Mouse (Mus musculus): ENCODE results near the gene Emg1. TPM values are rescaled to one million over a fixed set of nuclear protein-coding genes. Genes with fewer than 3 reads are reported as not detected.
"Not testable (repeated sequence)": the region's sequence is repeated elsewhere in the genome, so short reads cannot be mapped to it uniquely, and the experiment has no call there.

The Emg1 gene
- total and polyA plus RNA-seq, 3 experiments = 117 to 254 (median 228) TPM

DNA sequence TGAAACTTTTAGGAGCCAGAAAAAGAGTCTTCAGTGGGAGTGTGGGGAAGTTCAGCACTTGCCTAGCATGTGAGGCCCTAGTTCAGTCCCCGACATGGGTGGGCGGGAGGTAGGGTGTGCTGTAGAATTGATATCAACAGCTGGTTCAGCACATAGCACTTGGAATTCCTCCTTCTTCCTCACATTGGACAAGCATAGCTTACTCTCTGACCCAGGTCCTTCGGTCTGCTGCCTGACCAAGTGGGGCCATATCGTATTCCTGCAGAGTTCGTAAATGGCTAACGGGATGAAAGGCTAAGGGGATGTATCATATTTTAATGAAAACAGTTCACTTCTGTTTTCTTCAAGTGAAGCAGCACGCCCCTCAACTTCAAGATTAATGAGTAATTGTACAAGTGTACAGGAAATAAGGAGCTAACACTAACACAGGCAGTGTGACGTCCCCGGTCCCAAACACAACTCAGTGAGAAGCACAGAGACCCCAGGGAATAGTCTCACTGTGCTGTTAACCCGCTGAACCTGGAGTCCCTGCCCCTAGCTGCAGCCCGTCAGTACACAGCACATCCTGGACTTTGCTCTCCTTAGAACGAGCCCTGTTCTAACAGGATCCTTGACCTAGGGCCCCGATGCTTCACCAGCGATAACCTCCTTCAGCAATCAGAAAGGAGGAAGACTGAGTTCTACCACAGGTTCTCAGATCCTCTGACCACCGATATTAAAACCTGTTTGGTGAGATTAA, 18.6 kb downstream of the Emg1 start:
- Histone ChIP-seq H3K4me1 (ENCODE audit: insufficient read depth, low read depth, low read length) (peaks cover 43% of the 10 kb centered on the region), H3K27me3 (ENCODE audit: insufficient read depth, low read length) (no peaks in the 10 kb centered on the region), H3K4me3 (ENCODE audit: low read depth, low read length) (no peak overlapping the region), H3K36me3 (replicated peaks) (peaks cover 87% of the 10 kb centered on the region), H3K9me3 (replicated peaks) (no peaks in the 10 kb centered on the region)
- TF ChIP-seq TAL1 (conservative IDR thresholded peaks at IDR 0.05; ENCODE audit: low read depth, low read length) (no peak), CTCF (IDR thresholded peaks at IDR 0.05; ENCODE audit: low read depth, low read length) (no peak), POLR2AphosphoS5 (IDR thresholded peaks at IDR 0.05; ENCODE audit: insufficient replicate concordance, low read depth, low read length) (no peak), GATA1 (IDR thresholded peaks at IDR 0.05; ENCODE audit: borderline replicate concordance, low read length) (no peak), GATA2 (IDR thresholded peaks at IDR 0.05; ENCODE audit: borderline replicate concordance, low read depth, low read length) (no peak)
- no peak for DNase-seq (ENCODE audit: low spot score)
- no peak for ATAC-seq (ENCODE audit: extremely low read depth, insufficient number of reproducible peaks, low FRiP score, poor library complexity, severe bottlenecking)

DNA sequence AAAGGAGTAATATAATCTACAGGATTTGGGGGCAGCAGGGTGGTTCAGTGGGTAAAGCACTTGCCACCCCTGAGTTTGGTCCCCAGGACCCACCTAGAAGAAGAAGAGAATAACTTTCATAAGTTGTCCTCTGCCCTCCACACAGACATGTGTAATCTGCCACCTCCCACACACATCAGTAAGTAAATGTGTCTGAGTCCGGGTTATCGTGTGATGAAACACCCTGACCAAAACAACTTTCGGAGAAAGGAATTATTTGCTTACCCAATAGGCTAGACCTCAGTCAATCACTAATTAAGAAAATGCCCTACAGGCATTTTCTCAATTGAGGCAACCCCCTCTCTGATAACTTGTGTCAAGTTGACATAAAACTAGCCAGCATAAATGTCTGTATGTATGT, 21.5 kb downstream of the Emg1 start:
- peaks cover 70% of the 10 kb centered on the region for H3K4me1 ChIP-seq (ENCODE audit: insufficient read depth, low read depth, low read length)
- peaks cover 74% of the 10 kb centered on the region for H3K36me3 ChIP-seq (replicated peaks)
- H3K27me3 ChIP-seq (ENCODE audit: insufficient read depth, low read length) = no peaks in the 10 kb centered on the region
- H3K9me3 ChIP-seq (replicated peaks) = no peaks in the 10 kb centered on the region
- H3K4me3 ChIP-seq (ENCODE audit: low read depth, low read length) = no peak overlapping the region
- DNase-seq (ENCODE audit: low spot score) (no peak), ATAC-seq (ENCODE audit: extremely low read depth, insufficient number of reproducible peaks, low FRiP score, poor library complexity, severe bottlenecking) (no peak)
- no peak for TF ChIP-seq TAL1 (conservative IDR thresholded peaks at IDR 0.05; ENCODE audit: low read depth, low read length)
- TF ChIP-seq GATA2 (IDR thresholded peaks at IDR 0.05; ENCODE audit: borderline replicate concordance, low read depth, low read length) = no peak
- TF ChIP-seq POLR2AphosphoS5 (IDR thresholded peaks at IDR 0.05; ENCODE audit: insufficient replicate concordance, low read depth, low read length) = no peak
- TF ChIP-seq CTCF (IDR thresholded peaks at IDR 0.05; ENCODE audit: low read depth, low read length) = no peak

DNA sequence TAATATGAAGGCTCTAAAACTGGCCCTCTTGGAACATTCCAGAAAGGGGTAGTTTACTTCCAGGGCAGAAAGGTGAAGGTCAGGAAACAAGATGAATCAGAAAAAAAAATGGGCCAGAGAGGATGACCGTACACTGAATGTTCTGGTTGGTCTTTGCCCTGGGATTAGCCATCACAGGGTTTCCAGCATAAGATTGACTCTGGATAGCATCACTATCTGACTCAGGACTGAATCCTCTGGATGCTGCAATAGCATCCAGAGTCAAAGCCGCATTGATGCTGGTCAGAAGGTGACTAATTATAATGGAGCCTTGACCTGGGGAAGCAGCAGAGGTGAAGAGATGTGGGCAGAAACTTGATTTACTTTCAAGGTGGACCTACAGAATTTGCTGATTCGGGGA, 23.0 kb downstream of the Emg1 start:
- Histone ChIP-seq H3K27me3 (ENCODE audit: insufficient read depth, low read length) (no peaks in the 10 kb centered on the region), H3K36me3 (replicated peaks) (peaks cover 63% of the 10 kb centered on the region), H3K4me3 (ENCODE audit: low read depth, low read length) (no peak overlapping the region), H3K4me1 (ENCODE audit: insufficient read depth, low read depth, low read length) (peaks cover 77% of the 10 kb centered on the region), H3K9me3 (replicated peaks) (no peaks in the 10 kb centered on the region)
- TF ChIP-seq GATA2 (IDR thresholded peaks at IDR 0.05; ENCODE audit: borderline replicate concordance, low read depth, low read length) (no peak), CTCF (IDR thresholded peaks at IDR 0.05; ENCODE audit: low read depth, low read length) (no peak), GATA1 (IDR thresholded peaks at IDR 0.05; ENCODE audit: borderline replicate concordance, low read length) (no peak), TAL1 (conservative IDR thresholded peaks at IDR 0.05; ENCODE audit: low read depth, low read length) (no peak), POLR2AphosphoS5 (IDR thresholded peaks at IDR 0.05; ENCODE audit: insufficient replicate concordance, low read depth, low read length) (no peak)
- DNase-seq (ENCODE audit: low spot score) (no peak), ATAC-seq (ENCODE audit: extremely low read depth, insufficient number of reproducible peaks, low FRiP score, poor library complexity, severe bottlenecking) (no peak)

DNA sequence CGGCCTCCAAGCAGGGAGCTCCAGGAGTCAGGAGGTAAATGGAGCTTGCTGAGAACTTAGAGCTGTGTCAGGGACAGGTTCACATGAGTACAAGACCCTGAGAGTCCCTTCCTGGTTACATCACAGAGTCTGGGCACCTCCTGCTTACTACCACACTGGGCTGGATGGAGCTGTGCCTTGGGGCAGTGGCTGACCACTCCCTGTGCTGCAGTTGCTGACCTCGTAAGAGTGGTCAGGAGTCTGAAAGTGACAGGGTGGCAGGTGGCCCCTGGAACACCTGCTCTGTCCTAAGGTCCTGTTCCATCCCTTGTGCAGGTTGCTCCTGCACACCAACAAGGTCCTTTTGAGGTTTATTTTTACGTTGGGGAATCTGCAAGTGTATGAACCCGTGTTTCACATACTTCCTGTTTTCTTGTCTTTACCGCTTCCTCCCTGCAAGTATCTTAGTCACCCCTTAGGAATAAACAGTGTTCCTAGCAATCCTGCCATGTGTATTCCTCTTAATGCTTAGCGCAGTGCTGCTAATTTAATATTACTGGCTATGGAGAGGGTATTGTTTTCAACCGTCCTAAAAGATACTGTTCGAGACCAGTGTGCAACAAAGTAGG, 23.7 kb downstream of the Emg1 start:
- Histone ChIP-seq H3K4me3 (ENCODE audit: low read depth, low read length) (peak overlapping the region; percentile 22; the same call in 1 of the 2 replicates), H3K36me3 (replicated peaks) (peaks cover 55% of the 10 kb centered on the region), H3K27me3 (ENCODE audit: insufficient read depth, low read length) (no peaks in the 10 kb centered on the region), H3K9me3 (replicated peaks) (no peaks in the 10 kb centered on the region), H3K4me1 (ENCODE audit: insufficient read depth, low read depth, low read length) (peaks cover 78% of the 10 kb centered on the region)
- TF ChIP-seq TAL1 (conservative IDR thresholded peaks at IDR 0.05; ENCODE audit: low read depth, low read length) = no peak
- TF ChIP-seq GATA1 (IDR thresholded peaks at IDR 0.05; ENCODE audit: borderline replicate concordance, low read length) = no peak
- TF ChIP-seq GATA2 (IDR thresholded peaks at IDR 0.05; ENCODE audit: borderline replicate concordance, low read depth, low read length) = no peak
- TF ChIP-seq POLR2AphosphoS5 (IDR thresholded peaks at IDR 0.05; ENCODE audit: insufficient replicate concordance, low read depth, low read length) = no peak
- TF ChIP-seq CTCF (IDR thresholded peaks at IDR 0.05; ENCODE audit: low read depth, low read length) = no peak
- DNase-seq (ENCODE audit: low spot score) = no peak
- ATAC-seq (ENCODE audit: extremely low read depth, insufficient number of reproducible peaks, low FRiP score, poor library complexity, severe bottlenecking) = no peak

DNA sequence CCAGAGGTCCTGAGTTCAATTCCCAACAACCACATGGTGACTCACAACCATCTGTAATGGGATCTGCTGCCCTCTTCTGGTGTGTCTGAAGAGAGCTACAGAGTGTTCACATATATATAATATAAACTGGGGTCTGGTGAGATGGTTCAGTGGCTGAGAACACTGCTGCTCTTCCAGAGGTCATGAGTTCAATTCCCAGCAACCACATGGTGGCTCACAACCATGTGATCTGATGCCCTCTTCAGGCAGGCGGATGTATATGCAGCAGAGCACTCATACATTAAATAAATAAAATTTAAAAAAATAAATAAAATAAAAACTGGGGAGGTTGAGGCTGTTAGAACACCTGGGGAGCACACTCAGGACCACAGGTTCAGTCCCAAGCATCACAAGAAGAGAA, 25.3 kb downstream of the Emg1 start:
- Histone ChIP-seq H3K36me3 (replicated peaks) (peaks cover 48% of the 10 kb centered on the region), H3K4me1 (ENCODE audit: insufficient read depth, low read depth, low read length) (peaks cover 79% of the 10 kb centered on the region)
- H3K9me3 ChIP-seq (replicated peaks); DNase-seq (ENCODE audit: low spot score); H3K4me3 ChIP-seq (ENCODE audit: low read depth, low read length); ATAC-seq (ENCODE audit: extremely low read depth, insufficient number of reproducible peaks, low FRiP score, poor library complexity, severe bottlenecking); H3K27me3 ChIP-seq (ENCODE audit: insufficient read depth, low read length): not testable (repeated sequence)

DNA sequence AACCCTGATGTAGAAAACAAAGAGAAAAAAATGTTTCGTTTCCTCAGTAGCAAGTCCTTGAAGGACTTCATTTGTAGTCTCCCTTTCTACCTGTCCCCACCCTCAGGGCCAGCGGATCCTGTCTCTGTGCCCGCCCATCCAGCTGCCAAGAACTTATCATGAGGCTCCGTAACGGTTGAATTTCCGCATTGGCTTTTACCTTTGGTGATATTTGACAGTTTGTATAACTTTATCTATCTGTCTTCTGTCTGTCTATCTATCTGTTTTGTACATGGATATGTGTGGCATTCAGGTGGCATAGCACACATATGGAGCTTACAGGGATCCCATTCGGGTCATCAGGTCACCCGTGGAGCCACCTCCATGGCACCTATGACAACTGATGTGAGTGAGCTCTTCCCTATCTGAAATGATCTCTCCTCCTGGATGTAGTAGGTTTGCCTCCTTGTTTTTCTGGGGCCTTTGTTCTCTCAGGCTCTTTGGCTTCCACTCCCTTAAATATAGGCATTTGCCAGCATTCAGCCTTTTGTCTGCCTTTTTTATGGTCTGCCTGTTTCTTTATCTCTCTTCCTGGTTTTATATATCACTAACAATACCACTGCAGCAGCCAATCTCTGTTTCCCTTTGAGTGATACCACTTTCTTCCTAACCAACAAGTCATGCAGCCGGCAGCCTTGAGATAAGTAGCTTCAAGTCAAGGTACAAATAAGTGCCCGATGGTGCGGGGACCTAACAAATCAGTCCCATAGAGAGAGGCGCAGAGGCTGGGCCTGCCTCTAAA, 26.2 kb downstream of the Emg1 start:
- no peak for TF ChIP-seq CTCF (IDR thresholded peaks at IDR 0.05; ENCODE audit: low read depth, low read length)
- TF ChIP-seq TAL1 (conservative IDR thresholded peaks at IDR 0.05; ENCODE audit: low read depth, low read length) = peak; percentile 49; the same call in 1 of the 2 replicates
- ATAC-seq (ENCODE audit: extremely low read depth, insufficient number of reproducible peaks, low FRiP score, poor library complexity, severe bottlenecking) (peak; percentile 62), DNase-seq (ENCODE audit: low spot score) (no peak)
- no peaks in the 10 kb centered on the region for H3K27me3 ChIP-seq (ENCODE audit: insufficient read depth, low read length)
- H3K9me3 ChIP-seq (replicated peaks) = no peaks in the 10 kb centered on the region
- H3K36me3 ChIP-seq (replicated peaks) = peaks cover 52% of the 10 kb centered on the region
- H3K4me3 ChIP-seq (ENCODE audit: low read depth, low read length) = no peak overlapping the region; the same call in 1 of the 2 replicates
- peaks cover 84% of the 10 kb centered on the region for H3K4me1 ChIP-seq (ENCODE audit: insufficient read depth, low read depth, low read length)
